Mouse (Mus musculus): ENCODE results near the gene Lhx9. TPM values are rescaled to one million over a fixed set of nuclear protein-coding genes. Genes with fewer than 3 reads are reported as not detected.
"Not testable (repeated sequence)": the region's sequence is repeated elsewhere in the genome, so short reads cannot be mapped to it uniquely, and the experiment has no call there.

The Lhx9 gene
- polyA plus RNA-seq (2015; fragmentation: Nextera tagmentation; extraction: Ambion mirVana) = 0.15 and 0.20 TPM in 2 replicates

DNA sequence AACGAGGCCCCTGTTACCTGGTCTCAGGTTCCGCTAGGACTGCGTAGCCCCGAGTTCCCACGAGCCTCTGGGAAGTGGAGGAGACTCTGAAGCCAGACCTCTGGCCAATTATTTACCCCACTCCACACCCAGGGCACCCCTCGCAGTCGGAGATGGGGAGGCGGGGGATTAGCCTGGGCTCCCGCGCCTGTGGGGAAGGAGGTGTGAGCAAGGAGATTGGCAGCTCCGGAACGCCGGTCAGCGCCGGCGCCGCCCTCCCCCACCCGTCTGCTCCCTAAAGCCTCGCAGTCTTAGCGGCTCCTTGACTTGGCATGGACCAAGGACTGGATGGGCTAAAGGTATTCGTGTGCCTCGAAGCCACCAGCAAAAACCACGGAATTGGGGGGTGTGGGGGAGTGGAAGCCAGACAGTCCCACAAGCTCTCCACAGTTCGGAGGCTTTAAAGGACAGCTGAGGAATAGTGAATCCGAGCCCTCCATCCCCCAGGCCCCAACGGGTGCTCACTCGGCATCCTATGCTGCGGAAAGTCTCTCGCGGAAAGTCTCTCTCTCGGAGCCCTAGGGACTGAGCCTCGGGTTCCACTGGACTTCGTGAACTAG, at the start of gene Lhx9:
TSS of gene Lhx9 (minus strand) at position 67 of the 599 bp plus-strand sequence.
- H3K4me2 ChIP-seq (replicated peaks) = peak within 1 kb of the TSS; percentile 65
- H3K4me1 ChIP-seq (replicated peaks) = peaks cover 20% of the 10 kb centered on the region
- WGBS = under 1% methylated on average over 33 of the region's 33 CpGs
- no peaks in the 10 kb centered on the region for H3K36me3 ChIP-seq
- no peaks in the 10 kb centered on the region for H3K9me3 ChIP-seq
- peak; percentile 64; the same call in 1 of the 2 replicates for ATAC-seq
- no peak within 1 kb of the TSS for H3K27ac ChIP-seq
- no peak within 1 kb of the TSS for H3K9ac ChIP-seq
- H3K27me3 ChIP-seq (replicated peaks) = peaks cover 59% of the 10 kb centered on the region
- peak within 1 kb of the TSS; percentile 26 for H3K4me3 ChIP-seq (replicated peaks)

DNA sequence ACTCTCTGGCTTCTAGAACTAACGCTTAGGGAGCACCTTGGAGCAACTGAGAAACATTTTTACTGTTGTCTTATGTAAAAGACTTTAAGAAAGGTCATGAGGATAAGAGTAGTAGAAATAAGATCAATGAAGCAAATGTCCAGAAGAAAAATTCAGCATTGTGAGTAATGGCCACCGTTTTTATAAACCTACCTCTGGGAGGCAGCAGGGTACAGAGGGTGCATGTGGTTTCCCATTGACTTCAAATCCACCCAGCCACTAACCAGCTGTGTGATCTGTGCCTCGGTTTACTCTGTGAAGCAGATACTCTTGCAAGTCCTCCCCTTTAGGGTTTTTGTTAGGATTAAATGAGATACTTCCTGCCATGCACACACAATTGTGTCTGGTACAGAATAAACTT, 47.7 kb upstream of the Lhx9 start:
- Histone ChIP-seq H3K4me1 (replicated peaks) (no peaks in the 10 kb centered on the region), H3K36me3 (no peaks in the 10 kb centered on the region), H3K9ac (no peak overlapping the region), H3K9me3 (no peaks in the 10 kb centered on the region), H3K4me2 (replicated peaks) (no peak overlapping the region), H3K27ac (no peak overlapping the region), H3K27me3 (replicated peaks) (no peaks in the 10 kb centered on the region), H3K4me3 (replicated peaks) (no peak overlapping the region)
- no peak for ATAC-seq
- 77% methylated on average over 3 of the region's 3 CpGs for WGBS

GRCm38 (mm10) chr1:138877470-138878254, 29.3 kb upstream of the Lhx9 start:
- Histone ChIP-seq H3K4me1 (replicated peaks) (no peaks in the 10 kb centered on the region), H3K9me3 (no peaks in the 10 kb centered on the region), H3K9ac (no peak overlapping the region), H3K4me2 (replicated peaks) (no peak overlapping the region), H3K27ac (no peak overlapping the region), H3K36me3 (no peaks in the 10 kb centered on the region), H3K27me3 (replicated peaks) (no peaks in the 10 kb centered on the region), H3K4me3 (replicated peaks) (no peak overlapping the region)
- no peak for ATAC-seq
- WGBS = 95% methylated on average over 14 of the region's 14 CpGs

DNA sequence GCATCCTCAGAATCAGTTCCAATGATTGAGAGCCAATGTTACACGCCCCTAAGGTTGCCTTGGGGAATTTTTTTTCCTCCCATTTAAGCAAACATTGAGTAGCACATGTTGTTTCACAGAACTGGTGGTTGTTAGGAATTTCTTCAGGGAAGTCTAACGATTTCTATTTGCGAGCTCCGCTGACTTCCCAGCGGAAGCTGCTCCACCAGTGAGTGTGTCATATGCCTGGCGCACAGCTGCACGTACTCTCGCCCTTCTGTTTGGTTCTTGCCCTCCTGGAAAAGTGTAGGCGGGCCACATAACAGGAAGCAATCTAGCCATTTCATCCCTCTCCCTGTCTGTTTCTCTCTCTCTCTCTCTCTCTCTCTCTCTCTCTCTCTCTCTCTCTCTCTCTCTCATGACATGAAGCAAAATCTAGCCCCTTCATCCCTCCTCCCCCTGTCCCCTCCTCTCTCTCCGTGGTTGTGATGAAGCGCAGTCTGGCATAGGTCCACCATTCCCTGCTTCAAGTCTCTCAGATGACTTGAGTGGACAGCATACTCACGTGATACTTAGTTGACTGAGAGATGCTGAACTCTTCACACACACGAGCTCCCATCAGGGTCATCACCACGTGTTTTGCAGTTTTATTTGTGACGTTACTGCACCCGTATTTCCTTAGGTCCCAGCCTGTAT, 28.1 kb upstream of the Lhx9 start:
- WGBS = 56% methylated on average over 16 of the region's 16 CpGs
- no peak overlapping the region; the same call in 1 of the 2 replicates for H3K4me2 ChIP-seq (replicated peaks)
- no peaks in the 10 kb centered on the region for H3K4me1 ChIP-seq (replicated peaks)
- H3K36me3 ChIP-seq = no peaks in the 10 kb centered on the region
- H3K9ac ChIP-seq = no peak overlapping the region
- H3K9me3 ChIP-seq = no peaks in the 10 kb centered on the region
- no peak overlapping the region for H3K4me3 ChIP-seq (replicated peaks)
- no peak overlapping the region for H3K27ac ChIP-seq
- no peaks in the 10 kb centered on the region for H3K27me3 ChIP-seq (replicated peaks)
- ATAC-seq = no peak

GRCm38 (mm10) chr1:138856101-138856950, 7.9 kb upstream of the Lhx9 start, which contains the start of gene 2310009B15Rik:
2310009B15Rik (minus strand) TSS chr1:138856852.
- not testable (repeated sequence) for H3K9me3 ChIP-seq; H3K4me1 ChIP-seq (replicated peaks); H3K36me3 ChIP-seq; H3K27me3 ChIP-seq (replicated peaks)
- Histone ChIP-seq H3K4me3 (replicated peaks) (peak within 1 kb of the TSS; percentile 47), H3K27ac (peak within 1 kb of the TSS; percentile 83), H3K4me2 (replicated peaks) (peak within 1 kb of the TSS; percentile 41), H3K9ac (peak within 1 kb of the TSS; percentile 51; the same call in 1 of the 2 replicates)
- ATAC-seq = peak; percentile 99
- under 1% methylated on average over 48 of the region's 79 CpGs for WGBS

DNA sequence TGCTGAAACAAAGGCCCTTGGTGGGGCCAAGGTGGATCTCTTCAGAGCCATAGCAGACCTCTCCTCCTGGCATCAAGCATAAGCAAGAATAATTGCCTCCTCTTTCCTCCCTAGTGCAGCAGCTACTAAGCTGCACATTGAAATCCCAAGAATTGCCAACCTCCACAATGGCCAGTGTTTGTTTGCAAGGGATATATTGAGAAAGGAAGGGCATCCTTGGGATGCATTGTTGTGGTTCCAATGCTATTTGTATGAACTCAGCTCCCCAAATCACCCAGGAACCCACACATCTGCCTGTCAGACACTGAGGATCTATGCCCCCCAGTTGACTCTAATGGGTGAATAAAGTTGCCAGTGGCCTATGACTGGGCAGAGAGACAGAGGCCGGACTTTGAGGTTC, 2.4 kb upstream of the Lhx9 start:
- H3K4me1 ChIP-seq (replicated peaks) = peaks cover 17% of the 10 kb centered on the region
- no peak overlapping the region for H3K4me3 ChIP-seq (replicated peaks)
- no peaks in the 10 kb centered on the region for H3K36me3 ChIP-seq
- H3K27ac ChIP-seq = no peak overlapping the region
- no peak for ATAC-seq
- no peak overlapping the region for H3K4me2 ChIP-seq (replicated peaks)
- no peak overlapping the region for H3K9ac ChIP-seq
- H3K9me3 ChIP-seq = no peaks in the 10 kb centered on the region
- H3K27me3 ChIP-seq (replicated peaks) = peaks cover 38% of the 10 kb centered on the region
- 93% methylated on average over 1 of the region's 1 CpGs for WGBS

- 40% methylated on average over 2 of the region's 4 CpGs for WGBS
- ATAC-seq = no peak
- H3K9me3 ChIP-seq = no peaks in the 10 kb centered on the region
- no peaks in the 10 kb centered on the region for H3K36me3 ChIP-seq
- H3K4me3 ChIP-seq (replicated peaks) = no peak overlapping the region
- no peak overlapping the region for H3K4me2 ChIP-seq (replicated peaks)
- peaks cover 45% of the 10 kb centered on the region for H3K27me3 ChIP-seq (replicated peaks)
- no peak overlapping the region for H3K9ac ChIP-seq
- H3K27ac ChIP-seq = no peak overlapping the region
- peaks cover 17% of the 10 kb centered on the region for H3K4me1 ChIP-seq (replicated peaks)
These were observed 1.8 kb upstream of the Lhx9 start for GRCm38 (mm10) chr1:138850161-138850539.

DNA sequence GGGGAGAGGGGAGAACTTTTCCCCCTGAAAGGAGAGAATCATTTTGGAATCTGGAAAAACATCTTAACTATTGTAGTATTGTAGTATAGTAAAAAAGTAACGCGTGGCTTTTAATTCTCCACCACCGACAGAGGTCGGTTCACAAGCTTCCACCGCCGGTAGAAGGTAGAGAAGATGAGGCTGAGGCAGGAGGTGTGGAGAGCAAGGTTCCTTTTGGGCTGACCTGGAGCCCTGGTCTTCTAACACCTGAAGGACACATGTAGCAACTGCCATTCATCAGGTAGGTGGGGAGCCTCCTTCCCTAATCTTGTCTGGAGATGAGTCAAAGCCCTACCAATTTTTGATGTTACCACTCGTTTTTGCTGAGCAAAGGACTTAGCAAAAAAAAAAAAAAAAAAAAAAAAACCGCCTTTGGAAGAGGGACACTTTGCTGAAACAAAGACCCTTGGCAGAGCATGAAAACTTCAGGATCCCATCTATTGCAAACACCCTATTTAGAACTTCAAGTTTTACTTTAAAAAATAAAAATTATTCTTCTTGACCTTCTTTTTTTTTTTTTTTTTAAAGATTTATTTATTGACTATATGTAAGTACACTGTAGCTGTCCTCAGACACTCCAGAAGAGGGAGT, 1.3 kb upstream of the Lhx9 start:
- ATAC-seq = no peak
- Histone ChIP-seq H3K27me3 (replicated peaks) (peaks cover 49% of the 10 kb centered on the region), H3K9me3 (no peaks in the 10 kb centered on the region), H3K4me2 (replicated peaks) (no peak overlapping the region), H3K4me3 (replicated peaks) (no peak overlapping the region), H3K27ac (no peak overlapping the region), H3K36me3 (no peaks in the 10 kb centered on the region), H3K9ac (no peak overlapping the region), H3K4me1 (replicated peaks) (peaks cover 17% of the 10 kb centered on the region)
- WGBS = 14% methylated on average over 8 of the region's 8 CpGs

- peaks cover 65% of the 10 kb centered on the region for H3K27me3 ChIP-seq (replicated peaks)
- H3K4me2 ChIP-seq (replicated peaks) = peak overlapping the region; percentile 65
- ATAC-seq = 0 out of 2 replicates have a peak, but pooled peaks have one; percentile 7
These were observed 351 bp downstream of the Lhx9 start for GRCm38 (mm10) chr1:138848026-138848425.

DNA sequence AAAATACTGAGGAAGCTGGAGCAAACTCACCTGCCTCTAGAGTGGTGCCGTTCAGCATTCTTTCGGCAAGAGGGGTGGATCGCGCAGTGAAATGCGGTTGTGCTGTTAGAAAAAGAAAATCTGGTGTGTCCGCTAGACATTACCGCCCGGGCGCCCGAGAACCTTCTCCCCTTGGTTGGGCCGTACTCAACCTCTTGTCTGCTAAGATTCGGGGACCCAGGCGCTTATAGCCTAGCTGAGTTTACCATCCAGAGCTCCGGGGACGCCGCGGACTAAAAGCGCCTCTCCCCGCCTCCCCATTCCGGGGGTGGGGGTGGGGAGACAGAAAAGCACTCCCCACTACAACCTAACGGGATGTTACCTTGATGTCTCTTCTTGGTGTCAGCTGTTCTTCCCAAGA, 1.2 kb downstream of the Lhx9 start:
- no peaks in the 10 kb centered on the region for H3K36me3 ChIP-seq
- peaks cover 69% of the 10 kb centered on the region for H3K27me3 ChIP-seq (replicated peaks)
- H3K27ac ChIP-seq = no peak overlapping the region
- no peak overlapping the region for H3K9ac ChIP-seq
- WGBS = 1% methylated on average over 21 of the region's 21 CpGs
- no peaks in the 10 kb centered on the region for H3K9me3 ChIP-seq
- H3K4me2 ChIP-seq (replicated peaks) = peak overlapping the region; percentile 24; the same call in 1 of the 2 replicates
- no peak for ATAC-seq
- H3K4me1 ChIP-seq (replicated peaks) = peaks cover 24% of the 10 kb centered on the region
- no peak overlapping the region for H3K4me3 ChIP-seq (replicated peaks)

More at GRCm38 (mm10) chr1:138848026-138848425, 351 bp downstream of the Lhx9 start:
- no peaks in the 10 kb centered on the region for H3K9me3 ChIP-seq
- no peak overlapping the region for H3K9ac ChIP-seq
- WGBS = under 1% methylated on average over 16 of the region's 16 CpGs
- no peaks in the 10 kb centered on the region for H3K36me3 ChIP-seq
- H3K4me3 ChIP-seq (replicated peaks) = peak overlapping the region; percentile 26; the same call in 1 of the 2 replicates
- no peak overlapping the region for H3K27ac ChIP-seq
- H3K4me1 ChIP-seq (replicated peaks) = peaks cover 24% of the 10 kb centered on the region

- peaks cover 71% of the 10 kb centered on the region for H3K27me3 ChIP-seq (replicated peaks)
- H3K27ac ChIP-seq = no peak overlapping the region
- no peak for ATAC-seq
- no peak overlapping the region for H3K4me3 ChIP-seq (replicated peaks)
- H3K9ac ChIP-seq = no peak overlapping the region
- no peak overlapping the region for H3K4me2 ChIP-seq (replicated peaks)
- H3K9me3 ChIP-seq = no peaks in the 10 kb centered on the region
- 3% methylated on average over 9 of the region's 9 CpGs for WGBS
- H3K4me1 ChIP-seq (replicated peaks) = peaks cover 26% of the 10 kb centered on the region
- H3K36me3 ChIP-seq = no peaks in the 10 kb centered on the region
These were observed 1.8 kb downstream of the Lhx9 start for GRCm38 (mm10) chr1:138846581-138846980.
